Mouse (Mus musculus) MEL (cell line): Measurements from ENCODE around the gene Tlx3.

Experiments
- CTCF ChIP-seq, 3 experiments: IDR thresholded peaks in 2 of 3; conservative IDR thresholded peaks in 1 of 3; 2 replicates each; pipeline ENCODE4 v1.5.1; 2011 to 2012; ENCODE audit warnings: low read length in 3 of 3, low read depth in 2 of 3, mild to moderate bottlenecking in 2 of 3, improper control_type of control experiment in 1 of 3, inconsistent platforms in 1 of 3, mixed read lengths in 1 of 3, moderate library complexity in 1 of 3; ENCODE audit not compliant: control insufficient read depth in 1 of 3, insufficient read depth in 1 of 3, poor library complexity in 1 of 3, severe bottlenecking in 1 of 3
- MAX ChIP-seq: IDR thresholded peaks from 2 replicates; pipeline ENCODE4 v1.6.1; 2011; ENCODE audit warnings: low read length, improper control_type of control experiment

- TF ChIP-seq MAX = no peak
- TF ChIP-seq CTCF (IDR thresholded peaks at IDR 0.05 in 2 of 3, conservative IDR thresholded peaks at IDR 0.05 in 1 of 3; ENCODE audit: control insufficient read depth in 1 of 3, insufficient read depth in 1 of 3, low read depth in 2 of 3, low read length in 3 of 3, poor library complexity in 1 of 3, severe bottlenecking in 1 of 3) = no peak
Measured at GRCm38 (mm10) chr11:33181804-33182203, 21.6 kb downstream of the Tlx3 start.
